Mouse (Mus musculus) kidney, adult 2 months (tissue): ENCODE data around the gene Slc29a4. TPM values are rescaled to one million over a fixed set of nuclear protein-coding genes. Genes with fewer than 3 reads are reported as not detected.

Experiments used
- DNase-seq: peaks from one replicate; pipeline ENCODE4 v3.0.0; 2021
- H3K27ac ChIP-seq: fragments of 200-500 bp; 2 replicates; pipeline ENCODE4 v1.5.1; 2012; ENCODE audit warnings: low read depth, low read length, control low read depth, inconsistent platforms; ENCODE audit not compliant: insufficient read depth
- H3K27me3 ChIP-seq: fragments of 200-500 bp; replicated peaks from 2 replicates; pipeline ENCODE4 v1.6.1; 2012; ENCODE audit warnings: mild to moderate bottlenecking, moderate library complexity, low read length, inconsistent platforms; ENCODE audit not compliant: control insufficient read depth, insufficient read depth
- H3K36me3 ChIP-seq: fragments of 200-500 bp; 2 replicates; pipeline ENCODE4 v1.6.1; 2012; ENCODE audit warnings: mild to moderate bottlenecking, moderate library complexity, low read length, inconsistent platforms; ENCODE audit not compliant: control insufficient read depth, insufficient read depth
- H3K4me1 ChIP-seq: fragments of 200-500 bp; 2 replicates; pipeline ENCODE4 v1.6.1; 2011; ENCODE audit warnings: low read length; ENCODE audit not compliant: control insufficient read depth, insufficient read depth
- H3K4me3 ChIP-seq: fragments of 200-500 bp; 2 replicates; pipeline ENCODE4 v1.5.1; 2011; ENCODE audit warnings: mild to moderate bottlenecking, low read depth, low read length, control low read depth; ENCODE audit not compliant: insufficient read depth
- CTCF ChIP-seq: fragments of 200-500 bp; conservative IDR thresholded peaks from 2 replicates; pipeline ENCODE4 v1.5.1; 2011; ENCODE audit warnings: low read depth, mild to moderate bottlenecking, control low read depth, low read length, moderate library complexity, mixed read lengths; ENCODE audit not compliant: insufficient read depth, insufficient read length
- POLR2A ChIP-seq: fragments of 200-500 bp; IDR thresholded peaks from one replicate; pipeline ENCODE4 v1.6.1; 2011; ENCODE audit warnings: low read depth, low read length, control low read depth
- WGBS: fragments of 180-500 bp; shearing (Covaris S2); methylation state at CpG from one replicate; pipeline ENCODE4 v1.1.7; 2018; 5-methylcytosine and 5-hydroxymethylcytosine counted together
- polyA plus RNA-seq: library from polyadenylated mRNA; depleted of rRNA; stranded (reverse); fragments of >200 nt; gene quantifications from 2 replicates; pipeline ENCODE4 v1.2.3, GENCODE M21; 2012

The Slc29a4 gene
- polyA plus RNA-seq, 1 experiment = 1.1 TPM

GRCm38 (mm10) chr5:142667921-142668320 is 24.4 kb upstream of the Slc29a4 start:
- 49% methylated on average over 3 of the region's 3 CpGs for WGBS
- H3K4me3 ChIP-seq = no peak overlapping the region

DNA sequence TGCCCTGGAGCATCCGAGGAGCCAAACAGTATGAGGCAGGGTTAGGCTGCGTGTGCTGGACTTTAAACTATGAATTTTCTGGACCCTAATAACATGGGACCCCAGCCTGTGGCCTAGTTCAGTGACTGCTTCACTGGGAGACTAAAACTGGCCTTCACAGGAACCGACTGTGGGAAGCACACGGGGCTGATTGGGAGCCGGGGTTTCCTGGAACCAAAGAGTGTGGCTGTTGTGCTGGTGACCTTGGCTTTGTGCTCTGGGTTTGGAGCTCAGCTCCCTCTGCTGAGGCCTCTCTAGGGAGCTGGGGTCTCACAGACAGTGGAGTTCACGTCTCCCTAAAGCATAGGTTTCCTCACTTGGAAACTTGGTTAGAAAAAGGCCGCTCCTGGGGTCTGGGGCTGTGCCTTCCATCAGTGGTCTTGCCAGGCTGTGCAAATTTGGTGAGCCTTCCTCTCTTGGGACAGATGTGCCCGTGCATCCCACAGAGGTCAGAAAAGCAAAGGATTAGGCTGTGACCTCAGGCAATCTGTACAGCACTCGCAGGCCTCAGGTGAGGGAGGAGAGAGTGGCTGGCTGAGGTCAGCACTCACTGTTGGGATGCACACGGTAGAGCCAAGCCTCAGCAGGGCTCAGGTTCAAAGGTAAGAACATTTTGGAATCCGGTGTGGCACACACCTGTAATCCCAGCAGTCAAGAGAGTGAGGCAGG is 23.6 kb upstream of the Slc29a4 start:
- no peak overlapping the region for H3K27ac ChIP-seq
- no peak for DNase-seq
- 84% methylated on average over 11 of the region's 11 CpGs for WGBS
- no peaks in the 10 kb centered on the region for H3K27me3 ChIP-seq
- H3K36me3 ChIP-seq = peaks cover 5% of the 10 kb centered on the region
- no peaks in the 10 kb centered on the region for H3K4me1 ChIP-seq
- no peak overlapping the region for H3K4me3 ChIP-seq
- TF ChIP-seq POLR2A (no peak), CTCF (no peak)

More at GRCm38 (mm10) chr5:142667921-142668320, 24.4 kb upstream of the Slc29a4 start:
- no peaks in the 10 kb centered on the region for H3K4me1 ChIP-seq
- peaks cover 5% of the 10 kb centered on the region for H3K36me3 ChIP-seq
- no peak overlapping the region for H3K27ac ChIP-seq
- no peaks in the 10 kb centered on the region for H3K27me3 ChIP-seq
- DNase-seq = no peak
- TF ChIP-seq CTCF = no peak

DNA sequence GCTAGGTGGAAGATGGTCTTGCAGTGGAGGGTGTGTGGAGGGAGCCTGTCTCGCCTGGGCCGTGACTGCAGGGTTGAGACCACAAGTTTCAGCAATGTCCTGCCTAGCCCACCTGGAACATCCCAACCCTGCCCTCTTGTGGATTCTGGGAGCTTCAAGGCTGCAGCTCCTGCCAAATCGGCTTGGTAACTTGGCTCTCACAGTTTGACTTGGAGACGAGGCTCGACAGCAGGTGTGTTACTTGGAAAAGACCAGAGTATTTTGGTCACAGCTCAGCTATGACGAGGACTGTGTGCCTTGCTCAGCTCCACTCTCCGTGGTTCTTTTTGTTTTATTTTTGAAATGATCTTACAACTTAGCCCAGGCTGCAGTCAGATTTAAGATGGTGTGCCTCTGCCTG is 22.6 kb upstream of the Slc29a4 start:
- H3K27ac ChIP-seq = no peak overlapping the region
- H3K4me1 ChIP-seq = no peaks in the 10 kb centered on the region
- peaks cover 5% of the 10 kb centered on the region for H3K36me3 ChIP-seq
- DNase-seq = no peak
- WGBS = 78% methylated on average over 7 of the region's 7 CpGs
- H3K4me3 ChIP-seq = no peak overlapping the region
- no peaks in the 10 kb centered on the region for H3K27me3 ChIP-seq
- TF ChIP-seq POLR2A (no peak), CTCF (peak; percentile 31; the same call in 1 of the 2 replicates)

- TF ChIP-seq CTCF = peak; percentile 40; the same call in 1 of the 2 replicates
- no peak for TF ChIP-seq POLR2A
- DNase-seq = no peak
- no peak overlapping the region for H3K4me3 ChIP-seq
- H3K27me3 ChIP-seq = no peaks in the 10 kb centered on the region
- no peaks in the 10 kb centered on the region for H3K36me3 ChIP-seq
- no peaks in the 10 kb centered on the region for H3K4me1 ChIP-seq
- H3K27ac ChIP-seq = no peak overlapping the region
- 27% methylated on average over 5 of the region's 5 CpGs for WGBS
Measured at GRCm38 (mm10) chr5:142673082-142673481, 19.2 kb upstream of the Slc29a4 start.

GRCm38 (mm10) chr5:142678141-142678571 is 14.2 kb upstream of the Slc29a4 start:
- TF ChIP-seq POLR2A = no peak
- no peak for TF ChIP-seq CTCF
- no peak overlapping the region for H3K4me3 ChIP-seq
- DNase-seq = no peak
- H3K27me3 ChIP-seq = no peaks in the 10 kb centered on the region
- no peaks in the 10 kb centered on the region for H3K36me3 ChIP-seq
- no peaks in the 10 kb centered on the region for H3K4me1 ChIP-seq
- no peak overlapping the region for H3K27ac ChIP-seq
- WGBS = 43% methylated on average over 7 of the region's 7 CpGs

DNA sequence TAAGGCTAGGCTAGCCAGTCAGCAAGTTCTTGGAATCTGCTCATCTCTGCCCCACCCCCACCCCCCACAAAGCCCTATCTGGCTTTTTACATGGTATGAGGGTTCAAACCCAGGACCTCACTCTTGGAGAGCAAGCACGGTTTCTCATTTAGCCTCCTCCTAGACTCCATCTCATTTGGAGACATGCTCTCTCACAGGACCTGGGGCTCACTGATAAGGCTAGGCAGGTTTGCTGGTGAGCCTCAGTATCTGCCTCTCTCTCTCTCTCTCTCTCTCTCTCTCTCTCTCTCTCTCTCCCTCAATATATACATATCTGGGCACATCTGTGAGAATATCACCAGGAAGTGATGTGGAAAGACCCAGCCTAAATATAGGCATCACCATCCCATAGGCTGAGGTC is 13.2 kb upstream of the Slc29a4 start:
- H3K36me3 ChIP-seq = no peaks in the 10 kb centered on the region
- no peaks in the 10 kb centered on the region for H3K4me1 ChIP-seq
- WGBS = 93% methylated on average over 1 of the region's 1 CpGs
- DNase-seq = no peak
- no peak overlapping the region for H3K4me3 ChIP-seq
- TF ChIP-seq CTCF (no peak), POLR2A (no peak)
- H3K27me3 ChIP-seq = no peaks in the 10 kb centered on the region
- H3K27ac ChIP-seq = no peak overlapping the region

DNA sequence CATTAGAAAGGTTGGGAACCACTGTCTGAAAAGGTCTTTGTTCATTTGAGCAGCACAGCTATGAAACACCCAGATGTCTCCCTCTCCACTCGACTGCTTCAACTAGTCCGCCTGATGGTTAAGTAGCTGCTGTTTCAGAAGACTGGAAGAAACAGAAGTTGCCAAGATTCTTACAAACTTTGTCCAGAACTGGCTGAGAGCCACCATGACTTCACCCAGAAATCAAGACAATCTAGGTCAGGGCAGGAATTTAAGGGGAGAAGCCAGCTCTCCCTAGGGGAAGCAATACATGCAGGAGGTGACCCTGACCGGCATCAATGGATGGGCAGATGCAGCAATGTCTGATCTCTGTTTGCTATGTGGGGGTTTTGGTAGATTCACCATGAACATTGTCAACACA is 10.4 kb upstream of the Slc29a4 start:
- peak; percentile 13 for DNase-seq
- Histone ChIP-seq H3K27ac (no peak overlapping the region), H3K27me3 (no peaks in the 10 kb centered on the region), H3K4me3 (no peak overlapping the region), H3K4me1 (no peaks in the 10 kb centered on the region), H3K36me3 (no peaks in the 10 kb centered on the region)
- 55% methylated on average over 3 of the region's 3 CpGs for WGBS
- TF ChIP-seq POLR2A (no peak), CTCF (no peak)
